Mouse (Mus musculus) E14TG2a.4 (cell line): ENCODE data around the gene Agap1.
A peak's percentile ranks its signal among the peaks of the same experiment; 100 is the strongest.

ENCODE experiments used
- H3K27me3 ChIP-seq: 2 replicates; pipeline ENCODE4 v1.6.1; 2014; ENCODE audit warnings: low read length, control low read depth; ENCODE audit not compliant: insufficient read depth
- H3K36me3 ChIP-seq: 2 replicates; pipeline ENCODE4 v1.6.1; 2014; ENCODE audit warnings: low read length, control low read depth; ENCODE audit not compliant: insufficient read depth
- H3K4me1 ChIP-seq: replicated peaks from 2 replicates; pipeline ENCODE4 v1.6.1; 2014; ENCODE audit warnings: low read depth, low read length, control low read depth
- H3K4me3 ChIP-seq: replicated peaks from 2 replicates; pipeline ENCODE4 v1.5.1; 2014; ENCODE audit warnings: mild to moderate bottlenecking, low read length
- H3K9me3 ChIP-seq: 2 replicates; pipeline ENCODE4 v1.6.1; 2014; ENCODE audit warnings: low read length, control low read depth
- CTCF ChIP-seq: conservative IDR thresholded peaks from 2 replicates; pipeline ENCODE4 v1.5.1; 2014; ENCODE audit warnings: low read length
- NANOG ChIP-seq: IDR thresholded peaks from 2 replicates; pipeline ENCODE4 v1.6.1; 2014; ENCODE audit warnings: borderline replicate concordance, low read length, mixed read lengths
- POU5F1 ChIP-seq: IDR thresholded peaks from 2 replicates; pipeline ENCODE4 v1.6.1; 2014; ENCODE audit warnings: low read length, borderline replicate concordance

Gene Agap1

GRCm38 (mm10) chr1:89580999-89581765, 126.6 kb downstream of the Agap1 start:
- Histone ChIP-seq H3K27me3 (peaks cover 20% of the 10 kb centered on the region), H3K36me3 (no peaks in the 10 kb centered on the region), H3K9me3 (peaks cover 10% of the 10 kb centered on the region; the same call in 1 of the 2 replicates), H3K4me3 (peak overlapping the region; percentile 86), H3K4me1 (peaks cover 39% of the 10 kb centered on the region)
- TF ChIP-seq POU5F1 (no peak), NANOG (no peak), CTCF (no peak)

GRCm38 (mm10) chr1:89581766-89582125, 127.1 kb downstream of the Agap1 start:
- H3K27me3 ChIP-seq: peaks cover 20% of the 10 kb centered on the region
- H3K4me3 ChIP-seq: peak overlapping the region; percentile 86
- H3K4me1 ChIP-seq: peaks cover 37% of the 10 kb centered on the region
- no peaks in the 10 kb centered on the region for H3K36me3 ChIP-seq
- H3K9me3 ChIP-seq: peaks cover 10% of the 10 kb centered on the region; the same call in 1 of the 2 replicates
- TF ChIP-seq CTCF: no peak
- no peak for TF ChIP-seq POU5F1
- TF ChIP-seq NANOG: no peak

GRCm38 (mm10) chr1:89583369-89583768, 128.8 kb downstream of the Agap1 start:
- Histone ChIP-seq H3K4me1 (peaks cover 35% of the 10 kb centered on the region), H3K4me3 (no peak overlapping the region), H3K36me3 (no peaks in the 10 kb centered on the region; the same call in 1 of the 2 replicates), H3K9me3 (peaks cover 10% of the 10 kb centered on the region; the same call in 1 of the 2 replicates), H3K27me3 (peaks cover 20% of the 10 kb centered on the region)
- TF ChIP-seq POU5F1 (no peak), CTCF (peak; percentile 14; the same call in 1 of the 2 replicates), NANOG (no peak)

GRCm38 (mm10) chr1:89586991-89587683, 132.5 kb downstream of the Agap1 start:
- Histone ChIP-seq H3K27me3 (peaks cover 9% of the 10 kb centered on the region), H3K4me1 (peaks cover 25% of the 10 kb centered on the region; the same call in 1 of the 2 replicates), H3K4me3 (no peak overlapping the region), H3K36me3 (no peaks in the 10 kb centered on the region; the same call in 1 of the 2 replicates), H3K9me3 (peaks cover 4% of the 10 kb centered on the region; the same call in 1 of the 2 replicates)
- TF ChIP-seq POU5F1: no peak
- TF ChIP-seq NANOG: no peak
- no peak for TF ChIP-seq CTCF

GRCm38 (mm10) chr1:89588154-89588553, 133.5 kb downstream of the Agap1 start:
- TF ChIP-seq CTCF (no peak), NANOG (no peak), POU5F1 (no peak)
- H3K4me1 ChIP-seq: 0 out of 2 replicates have a peak, but pooled peaks cover 16% of the 10 kb centered on the region

GRCm38 (mm10) chr1:89590994-89591393, 136.4 kb downstream of the Agap1 start:
- no peaks in the 10 kb centered on the region for H3K9me3 ChIP-seq
- TF ChIP-seq CTCF (no peak), NANOG (no peak), POU5F1 (no peak)
- peaks cover 32% of the 10 kb centered on the region for H3K4me1 ChIP-seq
- no peaks in the 10 kb centered on the region for H3K27me3 ChIP-seq
- no peak overlapping the region for H3K4me3 ChIP-seq
- no peaks in the 10 kb centered on the region; the same call in 1 of the 2 replicates for H3K36me3 ChIP-seq

More at GRCm38 (mm10) chr1:89588154-89588553, 133.5 kb downstream of the Agap1 start:
- Histone ChIP-seq H3K36me3 (no peaks in the 10 kb centered on the region; the same call in 1 of the 2 replicates), H3K9me3 (no peaks in the 10 kb centered on the region), H3K27me3 (no peaks in the 10 kb centered on the region), H3K4me3 (no peak overlapping the region)

- no peak for TF ChIP-seq POU5F1
- no peak for TF ChIP-seq CTCF
- TF ChIP-seq NANOG: no peak
These were observed 138.6 kb downstream of the Agap1 start for GRCm38 (mm10) chr1:89593219-89593618.

GRCm38 (mm10) chr1:89594999-89595398, 140.4 kb downstream of the Agap1 start:
- Histone ChIP-seq H3K9me3 (no peaks in the 10 kb centered on the region), H3K4me3 (no peak overlapping the region), H3K4me1 (peaks cover 22% of the 10 kb centered on the region), H3K27me3 (no peaks in the 10 kb centered on the region), H3K36me3 (no peaks in the 10 kb centered on the region)
- TF ChIP-seq NANOG (no peak), POU5F1 (no peak), CTCF (no peak)

More at GRCm38 (mm10) chr1:89593219-89593618, 138.6 kb downstream of the Agap1 start:
- Histone ChIP-seq H3K36me3 (no peaks in the 10 kb centered on the region), H3K9me3 (no peaks in the 10 kb centered on the region), H3K27me3 (no peaks in the 10 kb centered on the region), H3K4me3 (no peak overlapping the region), H3K4me1 (peaks cover 22% of the 10 kb centered on the region)

GRCm38 (mm10) chr1:89595421-89595820, 140.8 kb downstream of the Agap1 start:
- Histone ChIP-seq H3K27me3 (no peaks in the 10 kb centered on the region), H3K36me3 (no peaks in the 10 kb centered on the region), H3K4me1 (peaks cover 22% of the 10 kb centered on the region), H3K4me3 (no peak overlapping the region), H3K9me3 (no peaks in the 10 kb centered on the region)
- TF ChIP-seq NANOG (no peak), POU5F1 (no peak), CTCF (no peak)
